Mouse (Mus musculus) heart, postnatal 0 days (tissue): ENCODE measurements around the gene Mymk.

Experiments used
- CTCF ChIP-seq: IDR thresholded peaks from 2 replicates; pipeline ENCODE4 v1.5.1; 2016; ENCODE audit warnings: antibody characterized with exemption, control low read depth, low read depth
- EP300 ChIP-seq: IDR thresholded peaks from 2 replicates; pipeline ENCODE4 v1.6.1; 2016; ENCODE audit warnings: antibody characterized with exemption, low read depth

DNA sequence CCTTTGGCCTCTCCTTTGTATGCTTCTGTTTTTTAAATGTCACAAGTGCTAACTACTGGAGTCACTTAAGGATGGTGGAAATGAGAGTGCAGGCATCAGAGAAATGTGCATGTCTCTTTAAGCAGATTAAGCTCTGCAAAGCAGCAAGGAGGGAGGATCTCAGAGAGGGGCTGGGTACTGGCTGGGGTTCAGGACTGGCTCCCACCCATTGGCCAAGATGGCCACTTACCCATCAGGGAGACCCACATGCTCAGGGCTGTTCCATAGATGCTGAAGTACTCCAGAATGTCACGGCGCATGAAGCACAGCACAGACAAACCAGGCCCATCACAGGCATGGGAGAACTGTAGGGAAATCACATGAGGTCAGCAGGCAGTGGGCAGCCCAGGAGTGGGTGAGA lies 4.9 kb downstream of the Mymk start:
- TF ChIP-seq EP300 (no peak), CTCF (no peak)
